Mouse (Mus musculus) lung, postnatal 0 days (tissue): ENCODE data around the gene BC067074. TPM values are rescaled to one million over a fixed set of nuclear protein-coding genes. Genes with fewer than 3 reads are reported as not detected.
A peak's percentile ranks its signal among the peaks of the same experiment; 100 is the strongest.

ENCODE experiments used
- ATAC-seq: fragments of 200-750 bp; cut with Nextera tagmentation; 2 replicates; pipeline ENCODE4 v1.8.0; 2017; ENCODE audit warnings: moderate library complexity
- DNase-seq: peaks from one replicate; pipeline ENCODE4 v3.0.0-alpha.2; 2016; ENCODE audit warnings: low spot score
- H3K27ac ChIP-seq: fragments of 300-500 bp; sonication (generic); 2 replicates; pipeline ENCODE4 v1.5.1; 2014; ENCODE audit warnings: antibody characterized with exemption, mild to moderate bottlenecking, low read length, mixed read lengths
- H3K27me3 ChIP-seq: fragments of 300-500 bp; sonication (generic); replicated peaks from 2 replicates; pipeline ENCODE4 v1.6.1; 2014; ENCODE audit warnings: low read length, mixed read lengths; ENCODE audit not compliant: insufficient read depth
- H3K36me3 ChIP-seq: fragments of 300-500 bp; sonication (generic); 2 replicates; pipeline ENCODE4 v1.6.1; 2014; ENCODE audit warnings: low read length, mixed read lengths; ENCODE audit not compliant: insufficient read depth
- H3K4me1 ChIP-seq: fragments of 300-500 bp; sonication (generic); 2 replicates; pipeline ENCODE4 v1.6.1; 2014; ENCODE audit warnings: antibody characterized with exemption, low read depth, low read length, mixed read lengths; ENCODE audit not compliant: insufficient read depth
- H3K4me2 ChIP-seq: fragments of 300-500 bp; sonication (generic); replicated peaks from 2 replicates; pipeline ENCODE4 v1.6.1; 2014; ENCODE audit warnings: low read depth, mild to moderate bottlenecking, low read length, moderate library complexity, mixed read lengths
- H3K4me3 ChIP-seq: fragments of 300-500 bp; sonication (generic); 2 replicates; pipeline ENCODE4 v1.5.1; 2014; ENCODE audit warnings: low read depth, low read length
- H3K9ac ChIP-seq: fragments of 300-500 bp; sonication (generic); replicated peaks from 2 replicates; pipeline ENCODE4 v1.6.1; 2014; ENCODE audit warnings: low read depth, mild to moderate bottlenecking
- H3K9me3 ChIP-seq: fragments of 300-500 bp; sonication (generic); 2 replicates; pipeline ENCODE4 v1.6.1; 2016; ENCODE audit warnings: low read length, mixed read lengths
- CTCF ChIP-seq: IDR thresholded peaks from 2 replicates; pipeline ENCODE4 v1.5.1; 2016; ENCODE audit warnings: antibody characterized with exemption, mild to moderate bottlenecking
- EP300 ChIP-seq: IDR thresholded peaks from 2 replicates; pipeline ENCODE4 v1.6.1; 2016; ENCODE audit warnings: antibody characterized with exemption, mild to moderate bottlenecking, control low read depth
- WGBS: fragments of 180-500 bp; shearing (Covaris S2); extraction: QIAGEN DNeasy Blood & Tissue Kit; methylation state at CpG from one replicate; pipeline ENCODE4 v1.1.7; 2014; 5-methylcytosine and 5-hydroxymethylcytosine counted together
- polyA plus RNA-seq: library from polyadenylated mRNA; unstranded; fragments of >200 nt; fragmentation: Nextera tagmentation; extraction: Ambion mirVana; gene quantifications from 2 replicates; pipeline ENCODE4 v1.2.1, GENCODE M21; 2015

BC067074 gene
- polyA plus RNA-seq, 1 experiment from 2014 or later = 3.3 TPM

GRCm38 (mm10) chr13:113416986-113417385 lies 124.0 kb downstream of the BC067074 start:
- Histone ChIP-seq H3K27ac (no peak overlapping the region), H3K9me3 (no peaks in the 10 kb centered on the region), H3K9ac (no peak overlapping the region), H3K27me3 (no peaks in the 10 kb centered on the region), H3K36me3 (no peaks in the 10 kb centered on the region), H3K4me3 (no peak overlapping the region), H3K4me1 (0 out of 2 replicates have a peak, but pooled peaks cover 6% of the 10 kb centered on the region), H3K4me2 (no peak overlapping the region)
- WGBS = 81% methylated on average over 4 of the region's 4 CpGs
- DNase-seq = no peak
- no peak for ATAC-seq
- TF ChIP-seq CTCF = no peak

GRCm38 (mm10) chr13:113417757-113418483 lies 125.0 kb downstream of the BC067074 start:
- H3K4me3 ChIP-seq = no peak overlapping the region
- no peak for TF ChIP-seq CTCF
- TF ChIP-seq EP300 = peak; percentile 88
- 4% methylated on average over 9 of the region's 9 CpGs for WGBS
- H3K9me3 ChIP-seq = no peaks in the 10 kb centered on the region
- peak; percentile 90 for ATAC-seq
- H3K4me2 ChIP-seq = no peak overlapping the region
- peak; percentile 94 for DNase-seq
- H3K36me3 ChIP-seq = no peaks in the 10 kb centered on the region
- peak overlapping the region; percentile 33 for H3K27ac ChIP-seq
- H3K9ac ChIP-seq = no peak overlapping the region
- 0 out of 2 replicates have a peak, but pooled peaks cover 6% of the 10 kb centered on the region for H3K4me1 ChIP-seq
- no peaks in the 10 kb centered on the region for H3K27me3 ChIP-seq

- H3K4me3 ChIP-seq = no peak overlapping the region
- DNase-seq (no peak), ATAC-seq (no peak)
- no peak overlapping the region for H3K9ac ChIP-seq
- WGBS = 67% methylated on average over 3 of the region's 3 CpGs
- H3K4me2 ChIP-seq = no peak overlapping the region
- no peaks in the 10 kb centered on the region for H3K36me3 ChIP-seq
- 0 out of 2 replicates have a peak, but pooled peaks cover 6% of the 10 kb centered on the region for H3K4me1 ChIP-seq
- TF ChIP-seq CTCF (no peak), EP300 (no peak)
- H3K27me3 ChIP-seq = no peaks in the 10 kb centered on the region
- H3K9me3 ChIP-seq = no peaks in the 10 kb centered on the region
- peak overlapping the region; percentile 26; the same call in 1 of the 2 replicates for H3K27ac ChIP-seq
Measured at GRCm38 (mm10) chr13:113418632-113419031, 125.7 kb downstream of the BC067074 start.

- no peaks in the 10 kb centered on the region for H3K9me3 ChIP-seq
- ATAC-seq = no peak
- 0 out of 2 replicates have a peak, but pooled peaks cover 6% of the 10 kb centered on the region for H3K4me1 ChIP-seq
- 72% methylated on average over 3 of the region's 3 CpGs for WGBS
- H3K36me3 ChIP-seq = no peaks in the 10 kb centered on the region
- no peak overlapping the region for H3K4me3 ChIP-seq
- H3K27me3 ChIP-seq = no peaks in the 10 kb centered on the region
- H3K27ac ChIP-seq = no peak overlapping the region
- DNase-seq = no peak
- TF ChIP-seq EP300 = no peak
- TF ChIP-seq CTCF = no peak
- H3K4me2 ChIP-seq = no peak overlapping the region
- no peak overlapping the region for H3K9ac ChIP-seq
Measured at GRCm38 (mm10) chr13:113421472-113421871, 128.5 kb downstream of the BC067074 start.

GRCm38 (mm10) chr13:113423825-113424224 lies 130.9 kb downstream of the BC067074 start:
- H3K27ac ChIP-seq = no peak overlapping the region
- no peaks in the 10 kb centered on the region for H3K4me1 ChIP-seq
- no peaks in the 10 kb centered on the region for H3K27me3 ChIP-seq
- ATAC-seq = no peak
- no peak overlapping the region for H3K4me3 ChIP-seq
- TF ChIP-seq EP300 (no peak), CTCF (no peak)
- no peak for DNase-seq
- H3K4me2 ChIP-seq = no peak overlapping the region
- H3K9ac ChIP-seq = no peak overlapping the region
- H3K36me3 ChIP-seq = no peaks in the 10 kb centered on the region
- no peaks in the 10 kb centered on the region for H3K9me3 ChIP-seq
- 85% methylated on average over 7 of the region's 7 CpGs for WGBS

- Histone ChIP-seq H3K9ac (no peak overlapping the region), H3K4me1 (no peaks in the 10 kb centered on the region), H3K27me3 (no peaks in the 10 kb centered on the region), H3K27ac (no peak overlapping the region), H3K9me3 (no peaks in the 10 kb centered on the region), H3K4me2 (no peak overlapping the region), H3K4me3 (no peak overlapping the region), H3K36me3 (no peaks in the 10 kb centered on the region)
- ATAC-seq (no peak), DNase-seq (no peak)
- 88% methylated on average over 4 of the region's 4 CpGs for WGBS
- TF ChIP-seq CTCF (no peak), EP300 (no peak)
Measured at GRCm38 (mm10) chr13:113425907-113426306, 132.9 kb downstream of the BC067074 start.

Other genes starting within 250 kb of the BC067074 start
- 132 and 135 TPM in 2 replicates for gene Gpx8, start 246.7 kb upstream of the BC067074 start, polyA plus RNA-seq
- gene Gzma, start 192.2 kb upstream of the BC067074 start, polyA plus RNA-seq = 5.1 and 8.0 TPM in 2 replicates
- 4.8 and 5.3 TPM in 2 replicates for gene Esm1, start 83.5 kb upstream of the BC067074 start, polyA plus RNA-seq
- not detected in 2 replicates for gene Gzmk, start 67.3 kb upstream of the BC067074 start, polyA plus RNA-seq